Mouse (Mus musculus) brain, embryonic 14.5 days (tissue): ENCODE data around the gene Nrp1.

Source experiments
- CTCF ChIP-seq: fragments of 200-500 bp; IDR thresholded peaks from 2 replicates; pipeline ENCODE4 v1.5.1; 2012; ENCODE audit warnings: inconsistent platforms, mild to moderate bottlenecking, moderate library complexity, borderline replicate concordance; ENCODE audit not compliant: insufficient read depth, insufficient read length; ENCODE audit errors: extremely low read depth
- POLR2A ChIP-seq: fragments of 200-500 bp; IDR thresholded peaks from 2 replicates; pipeline ENCODE4 v1.6.1; 2012; ENCODE audit warnings: mild to moderate bottlenecking, inconsistent platforms, borderline replicate concordance; ENCODE audit not compliant: poor library complexity, insufficient read depth, insufficient read length, severe bottlenecking; ENCODE audit errors: extremely low read depth

DNA sequence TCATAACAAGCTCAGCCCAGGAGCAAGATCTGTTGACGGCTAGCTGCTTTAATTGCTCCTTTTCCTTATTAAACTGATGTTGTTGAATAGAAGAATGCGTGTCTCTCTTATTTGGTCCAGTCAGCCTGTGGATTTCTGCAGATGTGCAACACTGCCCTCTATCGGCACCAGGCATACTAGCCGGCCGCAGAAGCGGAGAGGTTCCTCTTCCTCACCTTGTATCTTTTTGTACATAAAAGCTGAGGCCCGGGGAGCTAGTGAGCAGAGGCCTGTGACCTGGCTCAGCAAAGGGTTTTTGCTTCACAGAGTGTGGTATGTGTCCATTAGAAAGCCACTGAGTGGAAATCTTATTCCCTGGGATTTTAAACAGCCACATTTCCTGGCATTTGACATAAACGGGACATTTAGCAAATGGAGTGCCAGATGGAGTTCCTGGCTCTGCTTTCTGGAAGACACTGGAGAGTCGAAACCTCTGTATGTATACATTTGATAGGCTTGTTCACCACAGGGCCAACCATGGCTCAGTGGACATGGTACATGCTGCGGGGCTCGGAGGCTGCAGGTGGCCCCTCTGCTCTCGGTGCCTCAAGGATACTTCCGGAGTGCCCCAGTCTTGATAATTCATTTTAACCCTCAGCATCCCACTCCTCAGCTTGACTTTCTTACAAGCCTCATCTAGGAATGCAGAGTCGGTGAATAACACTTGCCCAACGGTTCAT is 193.2 kb downstream of the Nrp1 start:
- TF ChIP-seq CTCF (peak; percentile 92), POLR2A (no peak)
